Mouse (Mus musculus): ENCODE data around the gene Pot1b. TPM values are rescaled to one million over a fixed set of nuclear protein-coding genes. Genes with fewer than 3 reads are reported as not detected.

The Pot1b gene
- polyA plus RNA-seq (2017; shearing (Covaris generic)), result 16.4 TPM

GRCm38 (mm10) chr17:55711984-55712811 lies at the start of gene Pot1b:
Gene Pot1b, minus strand, starts transcription at chr17:55712628.

GRCm38 (mm10) chr17:55749786-55750185 lies 37.4 kb upstream of the Pot1b start, which contains the start of gene Adgre4:
Gene Adgre4, plus strand, starts transcription at chr17:55749984.

GRCm38 (mm10) chr17:55625092-55625491 lies 87.3 kb downstream of the Pot1b start, which contains the start of gene Vmn2r118:
Gene Vmn2r118, minus strand, starts transcription at chr17:55625192.

Other genes with a start within 250 kb of the Pot1b start
- not detected for gene Vmn2r118, start 87.4 kb downstream of the Pot1b start, polyA plus RNA-seq (2017; shearing (Covaris generic))
- 1.1 TPM for gene Adgre4, start 37.4 kb upstream of the Pot1b start, polyA plus RNA-seq (2017; shearing (Covaris generic))
- gene Zfp119a, start 166.3 kb upstream of the Pot1b start, polyA plus RNA-seq (2017; shearing (Covaris generic)), result 17.0 TPM
- gene Zfp959, start 179.5 kb upstream of the Pot1b start, polyA plus RNA-seq (2017; shearing (Covaris generic)), result 23.4 TPM
- 13.5 TPM for gene Zfp119b, start 236.9 kb upstream of the Pot1b start, polyA plus RNA-seq (2017; shearing (Covaris generic))
- 26.3 TPM for gene Ebi3, start 240.0 kb upstream of the Pot1b start, polyA plus RNA-seq (2017; shearing (Covaris generic))
- 38.8 TPM for gene Yju2, start 246.5 kb upstream of the Pot1b start, polyA plus RNA-seq (2017; shearing (Covaris generic))